Mouse (Mus musculus): ENCODE results near the gene Spint2. TPM values are rescaled to one million over a fixed set of nuclear protein-coding genes. Genes with fewer than 3 reads are reported as not detected.
"Not testable (repeated sequence)": the region's sequence is repeated elsewhere in the genome, so short reads cannot be mapped to it uniquely, and the experiment has no call there.

The Spint2 gene
- polyA plus RNA-seq, 1 experiment from 2014 or later = 118 TPM

DNA sequence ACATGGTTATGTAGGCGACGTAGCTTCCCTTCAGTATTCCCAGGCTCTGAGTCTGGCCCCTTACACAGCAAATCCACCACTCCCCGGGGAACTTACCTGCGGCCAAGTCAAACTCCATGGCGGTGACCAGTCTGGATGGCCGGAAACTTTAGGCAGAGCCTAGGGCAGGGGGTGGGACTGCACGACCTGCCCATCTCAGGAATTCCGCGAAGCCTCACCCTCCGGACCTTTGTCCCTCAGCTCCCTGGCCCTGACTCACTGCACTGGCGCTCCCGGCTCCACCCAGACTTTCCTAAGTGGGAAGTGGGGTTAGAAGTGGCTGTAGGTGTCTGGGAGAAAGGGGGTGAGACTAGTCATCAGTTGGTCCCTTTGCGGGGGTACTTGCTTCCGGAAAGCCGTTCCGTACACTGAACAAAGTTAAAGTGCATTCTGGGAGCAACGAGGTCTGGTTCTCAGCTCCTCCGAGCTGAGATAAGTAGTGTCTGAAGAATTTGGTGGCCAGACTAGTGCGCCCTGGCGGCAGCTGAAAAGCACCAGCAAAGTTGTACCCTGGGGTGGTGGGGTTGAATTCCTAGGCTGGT lies 33.4 kb downstream of the Spint2 start, which contains the start of gene 2200002D01Rik:
Gene 2200002D01Rik (minus strand): TSS at position 206 of the 581 bp plus-strand sequence.
- ATAC-seq (ENCODE audit: insufficient number of reproducible peaks, insufficient read depth, low FRiP score, low TSS enrichment, low read depth) = no peak
- Histone ChIP-seq H3K9me3 (no peaks in the 10 kb centered on the region), H3K27ac (no peak within 1 kb of the TSS), H3K27me3 (peaks cover 18% of the 10 kb centered on the region), H3K4me2 (peak within 1 kb of the TSS; percentile 56), H3K9ac (peak within 1 kb of the TSS; percentile 52; the same call in 1 of the 2 replicates), H3K4me3 (peak within 1 kb of the TSS; percentile 32), H3K4me1 (peaks cover 25% of the 10 kb centered on the region), H3K36me3 (peaks cover 38% of the 10 kb centered on the region)
- 10% methylated on average over 20 of the region's 20 CpGs for WGBS

DNA sequence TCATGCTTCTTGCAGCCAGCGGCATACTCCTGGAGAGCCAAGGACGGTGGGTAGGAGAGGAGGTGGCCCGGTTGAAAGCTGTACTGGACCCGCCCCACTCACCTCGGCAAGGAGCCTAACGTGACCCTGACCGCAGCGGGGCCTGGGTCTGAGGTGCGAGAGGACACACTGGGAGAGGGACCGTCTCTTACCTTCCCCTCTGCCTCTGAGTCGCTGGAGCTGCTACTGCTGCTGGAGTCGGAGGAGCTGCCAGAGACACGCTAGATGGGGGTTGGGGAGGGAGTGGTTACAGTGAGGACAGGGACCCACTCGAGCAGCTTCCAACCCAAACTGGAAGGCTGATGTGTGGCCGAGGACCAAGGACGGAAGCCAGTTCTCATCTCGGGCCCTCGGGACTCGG lies 34.0 kb downstream of the Spint2 start:
- peaks cover 38% of the 10 kb centered on the region for H3K36me3 ChIP-seq
- no peak for ATAC-seq (ENCODE audit: insufficient number of reproducible peaks, insufficient read depth, low FRiP score, low TSS enrichment, low read depth)
- peak overlapping the region; percentile 56 for H3K4me2 ChIP-seq
- H3K9ac ChIP-seq = peak overlapping the region; percentile 52; the same call in 1 of the 2 replicates
- peaks cover 18% of the 10 kb centered on the region for H3K27me3 ChIP-seq
- H3K4me3 ChIP-seq = peak overlapping the region; percentile 32
- H3K27ac ChIP-seq = no peak overlapping the region
- H3K4me1 ChIP-seq = peaks cover 20% of the 10 kb centered on the region
- no peaks in the 10 kb centered on the region for H3K9me3 ChIP-seq
- WGBS = 9% methylated on average over 19 of the region's 19 CpGs

DNA sequence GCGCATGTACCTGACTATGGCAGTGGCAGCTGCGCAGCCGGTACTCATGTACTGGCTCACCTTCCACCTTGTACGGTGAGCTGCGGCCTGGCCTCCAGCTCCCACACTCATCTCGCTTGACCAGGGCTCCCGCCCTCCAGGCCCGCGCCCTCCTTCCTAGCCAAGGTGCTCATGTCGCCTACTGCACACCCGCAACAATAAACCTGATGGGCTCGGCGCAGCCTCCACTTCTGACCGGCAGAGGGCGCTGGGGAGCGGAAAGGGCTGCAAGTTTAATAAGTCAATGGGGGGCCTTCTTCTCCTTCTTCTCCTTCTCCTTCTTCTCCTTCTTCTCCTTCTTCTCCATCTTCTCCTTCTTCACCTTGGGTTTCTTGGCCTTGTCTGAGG lies 34.4 kb downstream of the Spint2 start:
- H3K27me3 ChIP-seq = peaks cover 18% of the 10 kb centered on the region
- peaks cover 20% of the 10 kb centered on the region for H3K4me1 ChIP-seq
- peak overlapping the region; percentile 52; the same call in 1 of the 2 replicates for H3K9ac ChIP-seq
- H3K4me3 ChIP-seq = peak overlapping the region; percentile 32
- H3K27ac ChIP-seq = no peak overlapping the region
- ATAC-seq (ENCODE audit: insufficient number of reproducible peaks, insufficient read depth, low FRiP score, low TSS enrichment, low read depth) = no peak
- H3K36me3 ChIP-seq = peaks cover 38% of the 10 kb centered on the region
- 29% methylated on average over 16 of the region's 16 CpGs for WGBS
- H3K9me3 ChIP-seq = no peaks in the 10 kb centered on the region
- peak overlapping the region; percentile 56 for H3K4me2 ChIP-seq

DNA sequence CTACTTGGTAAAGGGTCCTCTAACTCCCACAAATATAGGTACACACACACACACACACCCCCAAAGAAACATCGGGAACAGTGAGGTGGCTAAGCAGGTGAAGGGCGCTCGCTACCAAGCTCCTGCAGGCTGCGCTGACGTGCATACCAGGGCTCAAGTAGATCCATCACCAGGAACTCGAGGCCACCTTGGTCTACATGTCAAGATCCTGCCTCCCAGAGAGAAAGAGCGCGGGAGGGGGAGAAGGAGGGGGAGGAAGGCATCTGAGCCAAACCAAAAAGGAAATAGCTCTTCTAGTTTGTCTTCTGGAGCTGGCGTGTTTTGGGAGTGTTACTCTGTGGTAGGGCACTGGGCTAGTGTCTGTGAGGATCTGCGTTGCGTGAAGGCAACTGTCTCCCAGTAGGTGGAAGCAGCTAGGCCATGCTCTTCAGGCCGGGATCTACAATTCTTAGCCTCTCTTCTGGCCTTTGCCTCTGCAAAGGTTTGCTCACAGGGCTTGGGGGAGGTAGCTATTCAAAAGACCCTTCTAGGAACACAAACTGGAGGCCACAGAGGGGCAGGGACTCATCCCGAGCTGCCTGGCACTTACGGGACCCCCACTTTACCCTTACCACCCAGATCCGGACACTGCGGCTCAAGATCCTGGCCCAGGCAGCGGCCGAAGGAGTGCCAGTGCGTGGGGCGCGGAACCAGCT lies 34.9 kb downstream of the Spint2 start:
- no peak for ATAC-seq (ENCODE audit: insufficient number of reproducible peaks, insufficient read depth, low FRiP score, low TSS enrichment, low read depth)
- peaks cover 38% of the 10 kb centered on the region for H3K36me3 ChIP-seq
- no peak overlapping the region for H3K4me3 ChIP-seq
- peaks cover 20% of the 10 kb centered on the region for H3K4me1 ChIP-seq
- H3K27ac ChIP-seq = no peak overlapping the region
- peaks cover 18% of the 10 kb centered on the region for H3K27me3 ChIP-seq
- no peaks in the 10 kb centered on the region for H3K9me3 ChIP-seq
- H3K9ac ChIP-seq = peak overlapping the region; percentile 32; the same call in 1 of the 2 replicates
- WGBS = 86% methylated on average over 21 of the region's 21 CpGs
- no peak overlapping the region; the same call in 1 of the 2 replicates for H3K4me2 ChIP-seq

DNA sequence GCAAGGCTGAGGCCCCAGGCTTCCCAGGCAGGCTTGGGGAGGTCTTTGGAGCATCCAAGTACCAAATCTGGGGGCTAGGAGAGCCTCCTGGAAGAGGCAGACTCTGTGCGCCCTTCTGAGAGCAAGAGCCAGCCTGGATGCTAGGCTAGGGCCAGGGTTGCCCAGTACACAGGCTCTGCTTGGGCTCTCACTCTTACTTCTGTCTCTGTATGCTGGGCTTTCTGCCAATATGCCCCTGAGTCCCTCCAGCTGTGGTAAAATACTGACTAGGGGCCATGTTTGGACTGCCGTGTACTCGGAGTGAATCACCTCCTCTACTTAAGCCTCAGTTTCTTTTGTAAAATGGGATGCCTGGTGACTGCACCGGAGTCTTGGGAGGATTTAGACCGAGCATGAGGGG lies 35.7 kb downstream of the Spint2 start:
- ATAC-seq (ENCODE audit: insufficient number of reproducible peaks, insufficient read depth, low FRiP score, low TSS enrichment, low read depth) = no peak
- Histone ChIP-seq H3K4me1 (peaks cover 20% of the 10 kb centered on the region), H3K27ac (no peak overlapping the region), H3K9me3 (no peaks in the 10 kb centered on the region), H3K4me3 (no peak overlapping the region), H3K9ac (no peak overlapping the region), H3K4me2 (no peak overlapping the region), H3K36me3 (peaks cover 38% of the 10 kb centered on the region), H3K27me3 (peaks cover 18% of the 10 kb centered on the region)
- 81% methylated on average over 5 of the region's 5 CpGs for WGBS

DNA sequence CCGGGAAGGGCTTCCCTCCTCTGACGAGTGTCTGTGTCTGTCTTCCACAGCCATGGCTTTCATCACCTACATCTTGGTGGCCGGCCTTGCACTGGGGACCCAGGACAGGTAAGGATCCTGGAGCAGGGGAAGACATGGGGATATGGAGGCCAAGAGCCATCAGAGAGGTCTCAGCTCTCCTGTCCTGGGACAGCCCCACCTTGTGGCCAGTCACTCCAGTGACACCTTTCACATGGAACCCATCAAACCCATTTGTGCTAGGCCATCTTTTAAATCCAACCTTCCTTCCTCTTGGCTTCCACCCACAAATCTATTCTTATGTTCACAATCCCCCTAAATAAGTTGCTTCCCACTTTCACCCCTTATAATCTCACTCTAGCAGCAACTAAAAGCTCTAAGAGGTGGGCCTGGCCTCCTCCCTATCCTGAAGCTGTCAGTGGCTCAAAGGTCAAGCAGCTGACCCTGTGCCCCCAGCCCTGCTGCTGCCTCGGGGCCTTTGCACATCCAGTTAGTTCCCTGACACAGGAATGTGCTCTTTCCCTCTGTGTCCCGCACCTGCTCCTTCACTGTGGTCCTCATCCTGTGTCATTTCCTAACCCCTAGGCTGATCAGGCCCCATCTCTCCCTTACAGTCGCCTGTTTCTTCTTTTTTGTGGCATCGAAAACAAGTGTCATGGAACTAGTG lies 36.8 kb downstream of the Spint2 start:
- no peak for ATAC-seq (ENCODE audit: insufficient number of reproducible peaks, insufficient read depth, low FRiP score, low TSS enrichment, low read depth)
- Histone ChIP-seq H3K4me1 (peaks cover 20% of the 10 kb centered on the region), H3K9me3 (no peaks in the 10 kb centered on the region), H3K4me3 (no peak overlapping the region), H3K4me2 (no peak overlapping the region), H3K27me3 (peaks cover 18% of the 10 kb centered on the region), H3K9ac (no peak overlapping the region), H3K36me3 (peaks cover 38% of the 10 kb centered on the region), H3K27ac (no peak overlapping the region)
- 78% methylated on average over 7 of the region's 7 CpGs for WGBS

DNA sequence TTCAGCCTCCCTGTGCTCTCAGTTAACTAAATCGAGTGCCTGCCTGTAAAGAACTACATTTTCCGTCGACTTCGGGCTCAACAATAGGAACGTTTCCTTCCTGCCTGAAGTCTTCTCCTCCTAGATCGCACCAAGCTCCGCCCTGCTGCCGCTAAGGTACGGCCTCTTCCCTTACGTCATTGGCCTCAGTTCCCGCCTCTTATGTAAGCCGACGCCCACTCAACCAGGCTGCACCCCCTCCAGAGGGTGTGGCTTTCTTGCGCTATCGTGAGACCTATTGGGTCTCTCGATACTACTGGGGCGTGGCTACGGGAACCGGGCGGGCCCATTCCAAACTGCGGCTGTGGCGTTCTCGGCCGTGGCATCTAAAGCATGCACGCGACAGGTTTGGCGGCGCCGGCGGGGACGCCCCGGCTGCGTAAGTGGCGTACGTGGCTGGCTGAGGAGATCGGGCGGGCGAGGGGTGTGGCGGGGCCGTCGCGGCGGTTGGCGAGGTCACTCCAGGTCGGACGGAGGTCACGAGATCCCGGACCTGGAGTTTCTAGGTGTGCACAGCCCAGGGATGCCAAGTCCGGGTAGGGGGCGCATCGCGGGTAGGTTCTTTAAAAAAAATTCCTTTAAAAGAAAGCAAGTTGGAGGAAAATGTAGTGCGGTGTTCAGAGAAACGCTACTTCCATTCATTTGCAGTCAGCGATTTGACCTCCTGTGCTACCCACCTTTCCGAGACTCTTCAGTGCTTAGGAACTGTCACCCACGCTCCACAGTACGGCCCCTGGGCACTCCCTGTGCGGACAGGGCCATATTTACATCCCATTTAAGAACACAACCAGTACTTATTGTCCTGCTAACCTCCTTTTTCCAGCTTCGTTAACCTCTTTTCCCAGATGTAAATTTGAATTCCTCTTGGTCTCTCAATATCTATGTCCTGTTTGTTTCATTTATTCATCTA lies 43.4 kb downstream of the Spint2 start, which contains the start of gene Yif1b:
Gene Yif1b (plus strand): TSS at position 311 of the 949 bp plus-strand sequence.
- Histone ChIP-seq H3K27me3 (0 out of 2 replicates have a peak, but pooled peaks cover under 1% of the 10 kb centered on the region), H3K9me3 (no peaks in the 10 kb centered on the region), H3K4me3 (peak within 1 kb of the TSS; percentile 72), H3K4me1 (peaks cover 17% of the 10 kb centered on the region), H3K4me2 (peak within 1 kb of the TSS; percentile 84), H3K9ac (peak within 1 kb of the TSS; percentile 81), H3K36me3 (no peaks in the 10 kb centered on the region), H3K27ac (peak within 1 kb of the TSS; percentile 88)
- ATAC-seq (ENCODE audit: insufficient number of reproducible peaks, insufficient read depth, low FRiP score, low TSS enrichment, low read depth) = peak; percentile 93
- under 1% methylated on average over 60 of the region's 60 CpGs for WGBS

DNA sequence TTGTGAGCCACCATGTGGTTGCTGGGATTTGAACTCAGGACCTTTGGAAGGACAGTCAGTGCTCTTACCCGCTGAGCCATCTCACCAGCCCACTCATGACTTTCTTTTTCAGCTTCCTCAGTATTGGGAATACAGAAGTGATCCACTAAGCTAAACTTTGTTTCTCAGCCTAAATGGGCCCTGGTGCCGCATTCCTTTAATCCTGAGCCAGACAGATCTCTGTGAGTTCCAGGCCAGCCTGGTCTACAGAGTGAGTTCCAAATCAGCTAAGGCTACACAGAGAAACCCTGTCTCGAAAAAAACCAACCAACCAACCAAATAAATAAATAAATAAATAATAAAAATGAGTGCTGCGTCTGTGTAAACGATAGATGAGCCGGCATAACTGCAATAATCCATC lies 44.1 kb downstream of the Spint2 start:
- H3K36me3 ChIP-seq; H3K27me3 ChIP-seq; H3K9me3 ChIP-seq; ATAC-seq (ENCODE audit: insufficient number of reproducible peaks, insufficient read depth, low FRiP score, low TSS enrichment, low read depth): not testable (repeated sequence)
- Histone ChIP-seq H3K9ac (peak overlapping the region; percentile 58), H3K4me3 (peak overlapping the region; percentile 72), H3K27ac (peak overlapping the region; percentile 88), H3K4me2 (peak overlapping the region; percentile 84), H3K4me1 (peaks cover 17% of the 10 kb centered on the region)
- WGBS = 28% methylated on average over 6 of the region's 6 CpGs

DNA sequence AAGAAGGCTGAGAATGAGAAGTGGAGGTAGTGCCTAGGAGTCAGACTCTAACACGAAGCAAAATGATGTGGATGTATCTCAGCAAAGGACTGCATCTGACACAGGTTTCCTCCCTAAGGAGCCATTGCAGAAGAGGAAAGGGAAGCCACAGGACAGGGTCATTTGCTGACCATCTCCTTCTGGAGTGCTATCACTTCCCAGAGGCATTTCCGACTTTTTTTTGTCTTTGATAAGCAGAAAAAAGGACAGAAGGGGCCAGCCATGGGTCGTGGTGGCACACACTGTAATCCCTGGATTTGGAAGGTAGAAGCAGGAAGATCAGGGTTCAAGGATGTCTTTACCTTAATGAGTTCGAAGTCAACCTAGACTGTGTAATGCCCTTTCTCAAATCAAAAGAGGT lies 45.1 kb downstream of the Spint2 start:
- no peak for ATAC-seq (ENCODE audit: insufficient number of reproducible peaks, insufficient read depth, low FRiP score, low TSS enrichment, low read depth)
- Histone ChIP-seq H3K9ac (no peak overlapping the region), H3K36me3 (no peaks in the 10 kb centered on the region), H3K27me3 (peaks cover 15% of the 10 kb centered on the region), H3K27ac (no peak overlapping the region), H3K4me1 (peaks cover 24% of the 10 kb centered on the region), H3K4me2 (no peak overlapping the region), H3K4me3 (no peak overlapping the region), H3K9me3 (no peaks in the 10 kb centered on the region)
- 86% methylated on average over 4 of the region's 4 CpGs for WGBS

DNA sequence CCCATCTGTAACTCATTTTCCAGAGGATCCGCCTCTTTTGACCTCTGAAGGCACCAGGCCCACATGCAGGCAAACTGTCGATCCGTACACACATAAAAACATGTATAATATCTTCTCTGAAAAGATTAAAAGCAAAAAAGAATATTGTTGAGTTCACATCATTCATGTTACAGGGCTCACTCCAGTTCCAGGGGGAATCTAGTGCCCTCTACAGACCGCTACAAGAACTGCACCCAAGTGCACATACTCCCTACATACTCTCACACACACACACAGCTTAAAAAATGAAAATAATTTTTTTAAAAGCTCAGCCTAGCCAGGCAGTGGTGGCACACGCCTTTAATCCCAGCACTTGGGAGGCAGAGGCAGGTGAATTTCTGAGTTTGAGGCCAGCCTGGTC lies 47.1 kb downstream of the Spint2 start:
- 73% methylated on average over 5 of the region's 5 CpGs for WGBS
- H3K4me3 ChIP-seq = no peak overlapping the region
- no peak overlapping the region for H3K4me2 ChIP-seq
- no peak for ATAC-seq (ENCODE audit: insufficient number of reproducible peaks, insufficient read depth, low FRiP score, low TSS enrichment, low read depth)
- H3K4me1 ChIP-seq = peaks cover 23% of the 10 kb centered on the region
- H3K9ac ChIP-seq = no peak overlapping the region
- no peak overlapping the region for H3K27ac ChIP-seq
- no peaks in the 10 kb centered on the region for H3K9me3 ChIP-seq
- peaks cover 27% of the 10 kb centered on the region for H3K27me3 ChIP-seq
- H3K36me3 ChIP-seq = no peaks in the 10 kb centered on the region

DNA sequence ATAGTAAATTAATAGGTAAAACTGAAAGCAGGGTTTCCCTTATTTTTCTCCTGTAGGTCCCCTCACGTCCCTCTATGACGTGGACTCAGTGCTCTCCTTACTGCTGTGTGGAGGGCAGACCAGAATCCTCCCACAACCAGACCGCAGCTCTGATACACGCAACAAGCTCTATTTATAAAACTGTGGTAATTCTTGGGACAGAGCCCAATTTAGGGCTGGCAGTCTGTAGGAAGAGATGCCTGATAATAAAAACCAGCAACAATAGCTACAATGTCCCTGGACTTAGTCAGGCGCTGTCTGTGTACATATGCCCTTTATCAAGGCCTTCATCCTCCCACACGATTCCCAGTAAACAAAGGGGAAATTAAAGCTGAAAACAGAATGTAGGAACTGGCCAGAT lies 48.0 kb downstream of the Spint2 start:
- H3K9me3 ChIP-seq = no peaks in the 10 kb centered on the region
- no peak overlapping the region for H3K9ac ChIP-seq
- 50% methylated on average over 6 of the region's 6 CpGs for WGBS
- H3K27me3 ChIP-seq = peaks cover 30% of the 10 kb centered on the region
- no peak for ATAC-seq (ENCODE audit: insufficient number of reproducible peaks, insufficient read depth, low FRiP score, low TSS enrichment, low read depth)
- H3K27ac ChIP-seq = no peak overlapping the region
- H3K36me3 ChIP-seq = no peaks in the 10 kb centered on the region
- H3K4me1 ChIP-seq = peaks cover 14% of the 10 kb centered on the region
- no peak overlapping the region for H3K4me2 ChIP-seq
- no peak overlapping the region for H3K4me3 ChIP-seq

Data from embryonic facial prominence, embryonic 13.5 days (tissue).